ENCODE assay signal across 10 mouse cellular contexts in the genomic region with DNA sequence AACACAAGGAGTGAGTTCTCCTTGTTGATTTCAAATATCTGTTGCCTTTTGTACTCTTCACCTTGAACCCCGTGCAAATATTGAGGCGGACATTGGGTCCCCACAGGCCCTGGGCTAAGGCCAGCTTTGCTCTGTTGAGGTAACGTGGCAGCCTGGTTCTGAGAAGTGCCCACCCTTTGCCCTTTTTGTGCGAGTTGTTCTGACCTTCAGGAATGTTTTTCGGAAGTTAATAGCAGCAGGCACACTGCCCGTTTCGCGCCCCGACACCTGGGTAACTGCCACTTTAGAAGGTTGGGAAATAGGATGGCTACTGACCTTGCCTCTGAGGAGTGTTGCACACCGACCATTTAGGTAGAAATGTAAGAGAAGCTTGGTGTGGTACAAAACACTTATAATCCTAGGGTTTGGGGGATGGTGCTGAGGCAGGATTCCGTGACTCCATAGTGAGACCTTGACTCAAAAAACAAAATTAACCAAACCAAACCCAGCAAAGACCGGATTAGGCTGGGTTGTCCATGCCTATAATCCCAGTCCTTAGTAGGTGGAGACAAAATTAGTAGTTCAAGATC. TPM values are rescaled to one million over a fixed set of nuclear protein-coding genes. Genes with fewer than 3 reads are reported as not detected.
DNase-seq lines count a peak whose midpoint lies in the region; ATAC-seq and TF ChIP-seq lines count a peak whose summit lies in the region.
"Had no signal": no experiment of that assay in that cellular context is flagged by ENCODE, and none has a peak within 500 bp of the region (broad histone marks: within the 10 kb centered on the region; RNA-seq: fewer than 3 reads in every experiment).

No protein-coding gene starts in this region.

- H3K9me3 ChIP-seq in hindbrain, embryonic 16.5 days (ENCODE audit: control insufficient read depth, low read length) = no peaks in the 10 kb centered on the region
- no peaks in the 10 kb centered on the region for H3K9me3 ChIP-seq in neural tube, embryonic 14.5 days (ENCODE audit: control insufficient read depth, low read length)

- no peak for TF ChIP-seq CTCF in liver, adult 2 months (IDR thresholded peaks at IDR 0.05; ENCODE audit: low read depth, low read length)

- ATAC-seq in hindbrain, embryonic 16.5 days = no peak
- ATAC-seq in neural tube, embryonic 14.5 days (ENCODE audit: low read depth) = no peak
- ATAC-seq: Patski had no signal

- DNase-seq in liver, adult 2 months (ENCODE audit: extremely low read depth, low read depth, low spot score) = peak; percentile 98
- DNase-seq in liver = no peak
- DNase-seq in kidney, postnatal 4 days = peak; percentile 39 to 59
- DNase-seq in layer of hippocampus, adult 8-10 months (ENCODE audit: low spot score in 2 of 2) = no peak
- DNase-seq in cerebellum, postnatal 14 days = no peak
- DNase-seq in cerebellum, postnatal 4 days (ENCODE audit: low spot score in 2 of 2) = no peak
- DNase-seq: cerebellum, postnatal 25 days had no signal

- H3K27ac ChIP-seq in liver, adult 2 months (replicated peaks; ENCODE audit: insufficient read depth, low read depth, low read length) = peak overlapping the region; percentile 94
- H3K27ac ChIP-seq in hindbrain, embryonic 16.5 days (ENCODE audit: low read depth, low read length) = no peak overlapping the region; the same call in 1 of the 2 replicates
- H3K27ac ChIP-seq in neural tube, embryonic 14.5 days (ENCODE audit: low read depth, low read length) = no peak overlapping the region

- no peak overlapping the region for H3K9ac ChIP-seq in liver, adult 2 months (ENCODE audit: low read depth, low read length)
- no peak overlapping the region for H3K9ac ChIP-seq in hindbrain, embryonic 16.5 days (ENCODE audit: low read depth, low read length)
- no peak overlapping the region for H3K9ac ChIP-seq in neural tube, embryonic 14.5 days (replicated peaks; ENCODE audit: low read depth, low read length)

- H3K79me2 ChIP-seq in liver, adult 2 months (ENCODE audit: control insufficient read depth, insufficient read depth, low read length) = peaks cover 32% of the 10 kb centered on the region

- no peaks in the 10 kb centered on the region for H3K27me3 ChIP-seq in liver, adult 2 months (ENCODE audit: control insufficient read depth, insufficient read depth, low read length)
- peaks cover 5% of the 10 kb centered on the region; the same call in 1 of the 2 replicates for H3K27me3 ChIP-seq in hindbrain, embryonic 16.5 days (replicated peaks; ENCODE audit: control insufficient read depth, insufficient read depth, low read length)
- peaks cover 18% of the 10 kb centered on the region for H3K27me3 ChIP-seq in neural tube, embryonic 14.5 days (ENCODE audit: control insufficient read depth, insufficient read depth, low read length)
- H3K27me3 ChIP-seq: Patski had no signal

- 22% methylated on average over 12 of the region's 12 CpGs for WGBS in liver, adult 2 months
- WGBS in hindbrain, embryonic 16.5 days = 80% methylated on average over 12 of the region's 12 CpGs
- 88% methylated on average over 12 of the region's 12 CpGs for WGBS in neural tube, embryonic 14.5 days

- TF ChIP-seq POLR2A in liver, adult 2 months (IDR thresholded peaks at IDR 0.05; ENCODE audit: extremely low read depth, insufficient read depth, low read length) = no peak

- H3K4me1 ChIP-seq in liver, adult 2 months (ENCODE audit: control insufficient read depth, insufficient read depth, low read length) = peaks cover 39% of the 10 kb centered on the region
- peaks cover 24% of the 10 kb centered on the region for H3K4me1 ChIP-seq in hindbrain, embryonic 16.5 days (ENCODE audit: control insufficient read depth, insufficient read depth, low read depth, low read length)
- peaks cover 10% of the 10 kb centered on the region; the same call in 1 of the 2 replicates for H3K4me1 ChIP-seq in neural tube, embryonic 14.5 days (ENCODE audit: control insufficient read depth, insufficient read depth, low read length)

- H3K4me3 ChIP-seq in liver, adult 2 months (ENCODE audit: insufficient read depth, low read depth, low read length) = no peak overlapping the region
- no peak overlapping the region for H3K4me3 ChIP-seq in hindbrain, embryonic 16.5 days (ENCODE audit: low read length)
- no peak overlapping the region for H3K4me3 ChIP-seq in neural tube, embryonic 14.5 days (ENCODE audit: low read depth, low read length)

- peak overlapping the region; percentile 79 for H3K4me2 ChIP-seq in hindbrain, embryonic 16.5 days (ENCODE audit: low read length)
- H3K4me2 ChIP-seq in neural tube, embryonic 14.5 days (ENCODE audit: low read depth, low read length) = peak overlapping the region; percentile 57; the same call in 1 of the 2 replicates

- peaks cover 3% of the 10 kb centered on the region; the same call in 1 of the 2 replicates for H3K36me3 ChIP-seq in liver, adult 2 months (ENCODE audit: control insufficient read depth, insufficient read depth, low read length)
- H3K36me3 ChIP-seq in hindbrain, embryonic 16.5 days (ENCODE audit: control insufficient read depth, insufficient read depth, low read length) = no peaks in the 10 kb centered on the region
- H3K36me3 ChIP-seq in neural tube, embryonic 14.5 days (ENCODE audit: control insufficient read depth, insufficient read depth, low read length) = no peaks in the 10 kb centered on the region

RNA-seq across cellular contexts. Expression of a gene that starts 4.4 kb away (rescaled TPM):
- 162 and 234 TPM in 2 replicates for total RNA-seq in liver, adult 2 months (2014; rRNA removed)
- 182 and 211 TPM in 2 replicates for polyA plus RNA-seq in liver, adult 2 months (2012; rRNA removed)
- polyA plus RNA-seq in hindbrain, embryonic 16.5 days (2015; fragmentation: Nextera tagmentation; extraction: Ambion mirVana) = 17.6 and 22.4 TPM in 2 replicates
- polyA plus RNA-seq in neural tube, embryonic 14.5 days (2014; fragmentation: Nextera tagmentation; extraction: Ambion mirVana) = 10.0 and 20.5 TPM in 2 replicates
- total RNA-seq in layer of hippocampus, adult 8-10 months (2022) = 10 to 100 TPM; 24.0 to 30.2 (median 26.7) TPM

RNA-seq across cellular contexts. Expression of a gene that starts 43.7 kb away (rescaled TPM):
- 1.7 and 1.8 TPM in 2 replicates for total RNA-seq in liver, adult 2 months (2014; rRNA removed)
- polyA plus RNA-seq in liver, adult 2 months (2012; rRNA removed) = 2.4 and 3.9 TPM in 2 replicates
- 10.0 and 11.5 TPM in 2 replicates for polyA plus RNA-seq in hindbrain, embryonic 16.5 days (2015; fragmentation: Nextera tagmentation; extraction: Ambion mirVana)
- polyA plus RNA-seq in neural tube, embryonic 14.5 days (2014; fragmentation: Nextera tagmentation; extraction: Ambion mirVana) = 9.6 TPM in 2 replicates
- 10 to 100 TPM in 3 of 4 experiments, 1 to 10 TPM in 1; 9.0 to 11.9 (median 10.6) TPM for total RNA-seq in layer of hippocampus, adult 8-10 months (2022)

RNA-seq across cellular contexts. Expression of a gene that starts 43.9 kb away (rescaled TPM):
- total RNA-seq in liver, adult 2 months (2014; rRNA removed) = 35.2 and 41.1 TPM in 2 replicates
- 45.2 and 46.8 TPM in 2 replicates for polyA plus RNA-seq in liver, adult 2 months (2012; rRNA removed)
- polyA plus RNA-seq in hindbrain, embryonic 16.5 days (2015; fragmentation: Nextera tagmentation; extraction: Ambion mirVana) = 96.4 and 97.4 TPM in 2 replicates
- 99.7 and 104 TPM in 2 replicates for polyA plus RNA-seq in neural tube, embryonic 14.5 days (2014; fragmentation: Nextera tagmentation; extraction: Ambion mirVana)
- total RNA-seq in layer of hippocampus, adult 8-10 months (2022) = 10 to 100 TPM; 46.1 to 52.6 (median 48.3) TPM

Comparison
In these comparisons a context has a peak if more than half of its experiments do, and no peak if none do; other contexts are left out.
1. DNase-seq: peak in liver, adult 2 months (single experiment) and kidney, postnatal 4 days (2 of 2); none in liver (single experiment), layer of hippocampus, adult 8-10 months (0 of 2), cerebellum, postnatal 14 days (0 of 2) and cerebellum, postnatal 4 days (0 of 2).